ENCODE assay signal across 9 mouse cellular contexts in genomic region chr5:64242795-64243455, GRCm38 (mm10).
DNase-seq lines count a peak whose midpoint lies in the region; ATAC-seq and TF ChIP-seq lines count a peak whose summit lies in the region.
"Had no signal": no experiment of that assay in that cellular context is flagged by ENCODE, and none has a peak within 500 bp of the region (broad histone marks: within the 10 kb centered on the region; RNA-seq: fewer than 3 reads in every experiment).

No protein-coding gene starts in this region.

- peak overlapping the region; percentile 26 for H3K4me2 ChIP-seq in heart, embryonic 14.5 days (ENCODE audit: low read length)
- no peak overlapping the region for H3K4me2 ChIP-seq in neural tube, embryonic 14.5 days (ENCODE audit: low read depth, low read length)
- H3K4me2 ChIP-seq in heart, postnatal 0 days (ENCODE audit: low read depth, low read length), result no peak overlapping the region
- H3K4me2 ChIP-seq: embryonic facial prominence, embryonic 15.5 days had no signal

- peak; percentile 35; the same call in 1 of the 2 replicates for ATAC-seq in heart, embryonic 14.5 days (ENCODE audit: insufficient number of reproducible peaks, insufficient read depth, low FRiP score, low read depth)
- ATAC-seq in neural tube, embryonic 14.5 days (ENCODE audit: low read depth), result peak; percentile 46; the same call in 1 of the 2 replicates
- ATAC-seq in heart, postnatal 0 days (ENCODE audit: insufficient read depth, low read depth), result peak; percentile 27; the same call in 1 of the 2 replicates

- H3K27me3 ChIP-seq in heart, embryonic 14.5 days (ENCODE audit: control insufficient read depth, insufficient read depth, low read length), result no peaks in the 10 kb centered on the region
- H3K27me3 ChIP-seq in neural tube, embryonic 14.5 days (ENCODE audit: control insufficient read depth, insufficient read depth, low read length), result no peaks in the 10 kb centered on the region
- no peaks in the 10 kb centered on the region for H3K27me3 ChIP-seq in heart, postnatal 0 days (ENCODE audit: control insufficient read depth, insufficient read depth, low read length)
- H3K27me3 ChIP-seq in splenic B cell, adult 2 months (ENCODE audit: control insufficient read depth, insufficient read depth, low read length, poor library complexity, severe bottlenecking), result no peaks in the 10 kb centered on the region
- H3K27me3 ChIP-seq: embryonic facial prominence, embryonic 15.5 days had no signal

- H3K27ac ChIP-seq in heart, embryonic 14.5 days (replicated peaks in 1 of 2; ENCODE audit: control insufficient read depth in 1 of 2, insufficient read depth in 1 of 2, low read depth in 2 of 2, low read length in 2 of 2), result peak overlapping the region; percentile 80 to 83
- no peak overlapping the region for H3K27ac ChIP-seq in neural tube, embryonic 14.5 days (ENCODE audit: low read depth, low read length)
- H3K27ac ChIP-seq in heart, postnatal 0 days (ENCODE audit: low read depth), result peak overlapping the region; percentile 80
- H3K27ac ChIP-seq: embryonic facial prominence, embryonic 15.5 days had no signal

- TF ChIP-seq EP300 in heart, postnatal 0 days (IDR thresholded peaks at IDR 0.05; ENCODE audit: low read depth), result no peak

- no peak for DNase-seq in heart, postnatal 14 days
- DNase-seq in neural tube, embryonic 10.5 days (ENCODE audit: extremely low spot score, low spot score), result no peak
- DNase-seq in heart, postnatal 0 days (ENCODE audit: low spot score), result peak; percentile 66
- DNase-seq in splenic B cell, adult 2 months (ENCODE audit: low read depth, low spot score), result peak; percentile 51
- DNase-seq in cerebellum, adult 9-11 months, result no peak
- no peak for DNase-seq in layer of hippocampus, postnatal 14 days (ENCODE audit: low spot score in 2 of 2)

- no peaks in the 10 kb centered on the region for H3K9me3 ChIP-seq in heart, embryonic 14.5 days (ENCODE audit: control insufficient read depth, low read length)
- H3K9me3 ChIP-seq in neural tube, embryonic 14.5 days (ENCODE audit: control insufficient read depth, low read length), result no peaks in the 10 kb centered on the region
- no peaks in the 10 kb centered on the region for H3K9me3 ChIP-seq in heart, postnatal 0 days (replicated peaks; ENCODE audit: control insufficient read depth, low read length)
- H3K9me3 ChIP-seq: embryonic facial prominence, embryonic 15.5 days had no signal

- no peak overlapping the region for H3K4me3 ChIP-seq in heart, embryonic 14.5 days (ENCODE audit: control insufficient read depth in 1 of 2, insufficient read depth in 1 of 2, low read depth in 1 of 2, low read length in 2 of 2)
- H3K4me3 ChIP-seq in neural tube, embryonic 14.5 days (ENCODE audit: low read depth, low read length), result no peak overlapping the region
- no peak overlapping the region for H3K4me3 ChIP-seq in heart, postnatal 0 days (ENCODE audit: low read depth, low read length)
- H3K4me3 ChIP-seq: embryonic facial prominence, embryonic 15.5 days had no signal

- H3K36me3 ChIP-seq in heart, embryonic 14.5 days (ENCODE audit: control insufficient read depth, insufficient read depth, low read length), result no peaks in the 10 kb centered on the region
- H3K36me3 ChIP-seq in neural tube, embryonic 14.5 days (ENCODE audit: control insufficient read depth, insufficient read depth, low read length), result no peaks in the 10 kb centered on the region
- no peaks in the 10 kb centered on the region for H3K36me3 ChIP-seq in heart, postnatal 0 days (replicated peaks; ENCODE audit: control insufficient read depth, insufficient read depth, low read length)
- H3K36me3 ChIP-seq in splenic B cell, adult 2 months (ENCODE audit: control insufficient read depth, insufficient read depth, low read length, poor library complexity, severe bottlenecking), result no peaks in the 10 kb centered on the region
- H3K36me3 ChIP-seq: embryonic facial prominence, embryonic 15.5 days had no signal

- peak; percentile 50 for TF ChIP-seq CTCF in heart, postnatal 0 days (IDR thresholded peaks at IDR 0.05; ENCODE audit: low read depth)

- 19% methylated on average over 9 of the region's 9 CpGs for WGBS in heart, embryonic 14.5 days
- 76% methylated on average over 9 of the region's 9 CpGs for WGBS in neural tube, embryonic 14.5 days
- WGBS in heart, postnatal 0 days, result 26% methylated on average over 9 of the region's 9 CpGs

- H3K9ac ChIP-seq in heart, embryonic 14.5 days (ENCODE audit: low read length), result peak overlapping the region; percentile 1; the same call in 1 of the 2 replicates
- H3K9ac ChIP-seq in neural tube, embryonic 14.5 days (replicated peaks; ENCODE audit: low read depth, low read length), result no peak overlapping the region
- no peak overlapping the region for H3K9ac ChIP-seq in heart, postnatal 0 days (replicated peaks; ENCODE audit: low read depth, low read length)
- H3K9ac ChIP-seq: embryonic facial prominence, embryonic 15.5 days had no signal

- intact Hi-C loops in heart, postnatal 14 days (cut with DNase I), result no loop called here

- peaks cover 37 to 64% of the 10 kb centered on the region in 2 experiments for H3K4me1 ChIP-seq in heart, embryonic 14.5 days (ENCODE audit: control insufficient read depth in 2 of 2, insufficient read depth in 2 of 2, low read length in 2 of 2)
- H3K4me1 ChIP-seq in neural tube, embryonic 14.5 days (ENCODE audit: control insufficient read depth, insufficient read depth, low read length), result no peaks in the 10 kb centered on the region
- H3K4me1 ChIP-seq in heart, postnatal 0 days (ENCODE audit: control insufficient read depth, insufficient read depth), result peaks cover 61% of the 10 kb centered on the region

Comparison
In these comparisons a context has a peak if more than half of its experiments do, and no peak if none do; other contexts are left out.
1. DNase-seq: peak in heart, postnatal 0 days (single experiment) and splenic B cell, adult 2 months (single experiment); none in heart, postnatal 14 days (0 of 2), neural tube, embryonic 10.5 days (single experiment), cerebellum, adult 9-11 months (single experiment) and layer of hippocampus, postnatal 14 days (0 of 2).
2. Peak in every context shown above with its lines, with median percentiles within 50 percentile points of each other: ATAC-seq.